ENCODE assay signal across 1 mouse cellular context in the genomic region with DNA sequence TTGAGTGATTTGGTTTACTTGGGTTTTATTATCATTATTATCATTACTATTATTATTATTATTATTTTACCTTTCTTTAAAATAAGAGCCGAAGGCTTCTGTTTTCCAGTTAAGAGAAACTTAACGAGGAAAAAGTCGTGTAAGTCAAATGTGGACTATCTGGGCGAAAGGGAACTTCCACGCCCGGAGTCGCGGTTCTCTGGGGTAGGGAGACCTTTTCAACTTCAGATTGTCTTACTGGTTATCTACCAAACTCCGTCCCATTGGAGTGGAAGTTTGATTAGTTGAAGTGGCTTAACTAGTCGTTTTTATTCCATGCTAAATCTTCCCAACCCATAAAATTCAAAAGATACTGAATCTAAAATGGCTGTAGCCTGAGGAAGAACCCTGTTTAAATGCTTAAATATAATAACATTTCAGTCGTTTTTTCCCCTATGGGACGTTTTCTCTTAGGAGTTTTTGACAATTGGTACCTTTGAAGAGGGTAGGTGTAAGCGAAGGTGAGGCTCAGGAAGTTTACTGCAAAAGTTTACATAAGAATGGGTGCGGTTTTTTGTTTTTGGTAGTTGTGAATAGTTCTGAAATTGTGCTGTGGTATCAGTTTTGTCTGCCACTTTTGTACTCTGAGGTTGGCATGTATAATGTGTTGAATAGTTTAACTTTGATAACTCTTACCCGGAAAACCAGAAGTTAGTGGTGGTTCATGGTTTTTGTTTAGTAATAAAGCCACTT.
TF ChIP-seq lines count a peak whose summit lies in the region.

No protein-coding gene starts in this region.

TF ChIP-seq in CH12.LX, 34 proteins besides CTCF, POLR2A, EP300 and RAD21:
- TF ChIP-seq MEF2A (IDR thresholded peaks at IDR 0.05; ENCODE audit: borderline replicate concordance, low read depth, low read length) = no peak
- peak; percentile 61; the same call in 1 of the 2 replicates for TF ChIP-seq CHD1 (IDR thresholded peaks at IDR 0.05; ENCODE audit: low read depth, low read length)
- peak; percentile 58; the same call in 1 of the 2 replicates for TF ChIP-seq SIN3A (IDR thresholded peaks at IDR 0.05; ENCODE audit: low read length)
